Mouse (Mus musculus): Measurements from ENCODE around the gene Mcts1.

- no peak for TF ChIP-seq HCFC1 (IDR thresholded peaks at IDR 0.05; ENCODE audit: borderline replicate concordance, insufficient read depth, low read length)
- no peak for TF ChIP-seq MAFK (IDR thresholded peaks at IDR 0.05; ENCODE audit: insufficient read depth, low read depth, low read length)
- no peak for TF ChIP-seq CHD2 (IDR thresholded peaks at IDR 0.05; ENCODE audit: low read depth, low read length)
These were observed 17.1 kb upstream of the Mcts1 start for GRCm38 (mm10) chrX:38583261-38583660.

Data from ES-E14 (cell line).